Mouse (Mus musculus) lung, adult 2 months (tissue): ENCODE results near the gene Gpcpd1. TPM values are rescaled to one million over a fixed set of nuclear protein-coding genes. Genes with fewer than 3 reads are reported as not detected.

Experiments
- DNase-seq: peaks from one replicate; pipeline ENCODE4 v3.0.0; 2022
- H3K4me1 ChIP-seq: fragments of 200-500 bp; 2 replicates; pipeline ENCODE4 v1.6.1; 2011; ENCODE audit warnings: low read length; ENCODE audit not compliant: control insufficient read depth, insufficient read depth
- H3K4me3 ChIP-seq: fragments of 200-500 bp; replicated peaks from 2 replicates; pipeline ENCODE3; 2011; ENCODE audit warnings: low read depth, mild to moderate bottlenecking, control low read depth, low read length; ENCODE audit errors: extremely low read depth
- CTCF ChIP-seq: fragments of 200-500 bp; IDR thresholded peaks from 2 replicates; pipeline ENCODE4 v1.5.1; 2011; ENCODE audit warnings: mild to moderate bottlenecking, low read length, control low read depth; ENCODE audit not compliant: insufficient read depth
- POLR2A ChIP-seq: fragments of 200-500 bp; IDR thresholded peaks from 2 replicates; pipeline ENCODE4 v1.6.1; 2011; ENCODE audit warnings: low read depth, mild to moderate bottlenecking, control low read depth, low read length, borderline replicate concordance; ENCODE audit errors: extremely low read depth
- whole genome bisulfite sequencing: fragments of 180-500 bp; shearing (Covaris S2); methylation state at CpG from one replicate; pipeline ENCODE4 v1.1.7; 2018; 5-methylcytosine and 5-hydroxymethylcytosine counted together
- polyA plus RNA-seq: library from polyadenylated mRNA; depleted of rRNA; stranded (reverse); fragments of >200 nt; gene quantifications from 2 replicates; pipeline ENCODE4 v1.2.3, GENCODE M21; 2012

Gene Gpcpd1
- polyA plus RNA-seq, 1 experiment = 12.4 TPM

GRCm38 (mm10) chr2:132513371-132514181 is 74.0 kb downstream of the Gpcpd1 start:
- WGBS = 58% methylated on average over 12 of the region's 12 CpGs
- Histone ChIP-seq H3K4me1 (no peaks in the 10 kb centered on the region), H3K4me3 (no peak overlapping the region)
- DNase-seq = no peak
- no peak for TF ChIP-seq CTCF
- no peak for TF ChIP-seq POLR2A

DNA sequence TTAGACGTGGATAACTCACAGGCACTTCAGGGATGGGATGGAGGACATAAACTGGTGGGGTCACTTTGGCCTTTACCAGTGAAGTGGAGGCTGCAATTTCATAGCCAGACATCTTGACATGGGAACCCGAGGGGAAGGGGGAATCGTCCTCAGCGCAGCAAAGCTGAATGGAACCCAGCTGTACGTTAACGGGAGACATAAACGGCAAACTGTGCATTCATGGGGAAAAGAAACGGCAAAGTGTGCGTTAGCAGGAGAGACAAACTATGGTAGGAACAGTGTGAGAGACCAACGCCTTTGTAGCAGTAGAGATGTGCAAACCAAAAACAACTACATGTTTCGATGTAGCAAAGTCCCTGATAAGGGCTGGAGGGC is 74.6 kb downstream of the Gpcpd1 start:
- no peak overlapping the region for H3K4me3 ChIP-seq
- no peak for DNase-seq
- 66% methylated on average over 11 of the region's 11 CpGs for WGBS
- no peaks in the 10 kb centered on the region for H3K4me1 ChIP-seq
- TF ChIP-seq POLR2A (no peak), CTCF (no peak)

- Histone ChIP-seq H3K4me1 (no peaks in the 10 kb centered on the region), H3K4me3 (no peak overlapping the region)
- WGBS = 21% methylated on average over 19 of the region's 19 CpGs
- DNase-seq = no peak
- TF ChIP-seq CTCF = no peak
- no peak for TF ChIP-seq POLR2A
Measured at GRCm38 (mm10) chr2:132512051-132512976, 75.2 kb downstream of the Gpcpd1 start.

DNA sequence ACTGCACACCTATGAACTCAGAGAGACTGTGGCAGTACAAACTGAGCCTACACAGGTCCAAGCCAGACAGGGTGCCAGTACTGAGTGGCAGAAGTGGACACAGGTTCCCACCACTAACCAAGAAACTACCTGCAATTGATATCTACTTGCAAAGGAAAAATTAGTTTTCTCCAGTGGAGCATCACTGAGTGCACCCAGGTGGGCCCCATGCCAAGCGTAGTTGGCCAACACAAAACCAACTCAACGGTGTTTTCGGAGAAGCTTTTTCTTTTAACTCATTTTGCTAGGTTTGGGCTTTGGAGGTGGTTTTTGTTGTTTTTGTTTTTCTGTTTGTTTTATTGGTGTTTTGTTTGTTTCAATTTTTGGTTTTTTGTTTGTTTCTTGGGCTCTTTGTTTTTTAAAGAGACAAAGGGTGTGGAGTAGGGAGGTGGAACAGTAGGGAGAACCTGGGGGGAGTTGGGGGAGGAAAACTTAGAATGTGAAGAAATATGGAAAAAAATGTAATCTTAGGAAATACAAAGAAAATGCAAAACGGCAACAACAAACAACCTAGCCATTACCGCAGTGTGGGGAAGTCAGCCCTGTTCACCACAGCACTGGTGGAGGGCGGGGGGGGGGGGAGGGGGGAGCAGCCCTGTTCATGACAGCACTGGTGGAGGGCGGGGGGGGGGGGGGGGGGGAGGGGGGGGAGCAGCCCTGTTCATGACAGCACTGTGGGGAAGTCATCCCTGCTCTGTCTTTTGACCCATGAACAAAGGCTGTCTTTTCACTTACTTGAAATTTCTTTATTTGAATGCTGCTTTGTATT is 76.3 kb downstream of the Gpcpd1 start:
- 86% methylated on average over 5 of the region's 7 CpGs for WGBS
- no peak overlapping the region for H3K4me3 ChIP-seq
- no peak for DNase-seq
- no peak for TF ChIP-seq POLR2A
- no peak for TF ChIP-seq CTCF
- H3K4me1 ChIP-seq = no peaks in the 10 kb centered on the region

DNA sequence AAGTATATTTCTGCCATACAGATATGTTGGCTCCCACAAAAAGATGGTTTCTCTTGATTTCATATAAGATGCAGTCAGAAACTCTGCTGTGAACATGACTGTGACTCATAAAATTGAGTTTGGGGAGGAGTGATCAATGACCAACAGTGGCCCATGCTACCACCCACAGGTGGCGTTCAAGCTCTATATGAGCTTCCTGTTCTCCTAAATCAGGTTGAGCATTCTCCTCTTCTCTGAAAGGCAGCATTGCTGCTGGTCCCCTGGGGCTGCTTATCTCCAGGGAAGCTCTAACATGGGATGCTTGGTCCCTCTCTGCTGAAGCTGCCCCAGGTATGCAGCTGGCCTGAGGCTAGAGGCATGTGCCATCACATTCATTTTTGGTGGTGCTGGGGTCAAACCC is 77.8 kb downstream of the Gpcpd1 start:
- 81% methylated on average over 1 of the region's 1 CpGs for WGBS
- Histone ChIP-seq H3K4me1 (no peaks in the 10 kb centered on the region), H3K4me3 (no peak overlapping the region)
- no peak for TF ChIP-seq CTCF
- no peak for TF ChIP-seq POLR2A
- no peak for DNase-seq

DNA sequence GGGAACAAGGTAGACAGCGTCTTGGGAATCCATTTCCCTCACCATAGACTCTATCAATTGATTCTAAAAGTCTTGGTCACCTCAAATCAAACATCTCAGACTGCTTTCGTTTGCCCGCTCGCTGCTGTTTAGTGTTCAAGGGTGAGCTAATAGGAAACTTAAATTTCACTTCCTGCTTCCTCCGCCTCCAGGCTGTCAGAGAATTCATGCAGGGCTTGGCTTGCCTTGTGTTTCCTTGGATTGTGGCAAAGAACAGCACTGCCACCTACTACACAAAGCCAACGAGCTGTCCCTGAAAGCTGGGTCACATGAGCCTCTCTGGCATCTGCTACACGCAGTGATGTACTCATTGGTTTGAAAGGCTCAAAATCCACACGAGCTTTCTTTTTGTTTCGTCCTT is 78.3 kb downstream of the Gpcpd1 start:
- DNase-seq = no peak
- no peak for TF ChIP-seq CTCF
- no peak for TF ChIP-seq POLR2A
- no peaks in the 10 kb centered on the region for H3K4me1 ChIP-seq
- H3K4me3 ChIP-seq = no peak overlapping the region
- 42% methylated on average over 9 of the region's 9 CpGs for whole genome bisulfite sequencing

- 41% methylated on average over 6 of the region's 6 CpGs for WGBS
- no peak for DNase-seq
- H3K4me1 ChIP-seq = no peaks in the 10 kb centered on the region
- no peak for TF ChIP-seq POLR2A
- H3K4me3 ChIP-seq = no peak overlapping the region
Measured at GRCm38 (mm10) chr2:132507521-132507920, 80.0 kb downstream of the Gpcpd1 start.

DNA sequence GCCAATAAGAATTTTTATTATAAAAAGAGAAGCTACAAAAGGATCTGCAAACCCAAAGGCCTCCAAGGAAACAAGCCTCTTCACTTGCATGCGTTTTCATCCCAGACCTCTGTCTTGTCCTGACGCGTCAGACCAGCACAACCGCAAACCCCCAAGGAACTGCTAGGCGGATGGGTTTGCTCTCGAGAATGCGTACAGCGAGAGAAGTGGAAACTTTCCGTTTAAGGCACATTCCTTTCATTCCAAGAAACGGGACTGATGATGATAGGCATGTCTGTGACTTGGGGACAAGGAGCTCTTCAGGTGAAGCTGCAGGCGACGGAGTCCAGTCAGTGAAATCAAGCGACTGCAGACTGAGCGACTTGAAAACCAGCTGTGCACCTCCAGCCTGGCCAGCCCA is 80.4 kb downstream of the Gpcpd1 start:
- WGBS = 49% methylated on average over 14 of the region's 14 CpGs
- no peak for TF ChIP-seq POLR2A
- TF ChIP-seq CTCF = no peak

DNA sequence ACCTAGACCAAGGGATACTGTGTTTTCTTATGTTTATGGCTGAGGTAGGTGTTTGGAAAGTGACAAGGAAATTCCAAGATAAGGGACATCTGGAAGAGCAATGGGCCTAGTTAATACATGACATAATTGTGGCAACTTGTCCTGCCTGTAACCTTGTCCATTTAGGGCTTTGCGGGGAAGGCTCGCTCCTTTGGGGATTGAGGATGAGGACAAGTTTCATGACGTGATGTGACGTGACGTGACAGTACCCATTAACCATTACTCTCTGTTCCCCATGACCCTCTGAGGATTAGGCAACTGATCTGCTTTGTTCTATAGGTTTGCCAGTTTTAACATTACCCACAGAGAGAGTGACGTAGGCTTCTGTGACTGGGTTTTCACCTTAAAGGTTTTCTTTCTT is 81.7 kb downstream of the Gpcpd1 start:
- TF ChIP-seq CTCF (no peak), POLR2A (no peak)
- Histone ChIP-seq H3K4me3 (no peak overlapping the region), H3K4me1 (no peaks in the 10 kb centered on the region)
- 94% methylated on average over 6 of the region's 6 CpGs for WGBS
- DNase-seq = no peak

More for the DNA sequence above, 80.4 kb downstream of the Gpcpd1 start:
- Histone ChIP-seq H3K4me3 (no peak overlapping the region), H3K4me1 (no peaks in the 10 kb centered on the region)
- no peak for DNase-seq
